Mouse (Mus musculus) ovary, adult 18-20 months (tissue): ENCODE data around the gene Gm5108.

Source experiments
- DNase-seq: peaks from one replicate; pipeline ENCODE4 v3.0.0; 2022; ENCODE audit warnings: low spot score, mixed read lengths

The Gm5108 gene

DNA sequence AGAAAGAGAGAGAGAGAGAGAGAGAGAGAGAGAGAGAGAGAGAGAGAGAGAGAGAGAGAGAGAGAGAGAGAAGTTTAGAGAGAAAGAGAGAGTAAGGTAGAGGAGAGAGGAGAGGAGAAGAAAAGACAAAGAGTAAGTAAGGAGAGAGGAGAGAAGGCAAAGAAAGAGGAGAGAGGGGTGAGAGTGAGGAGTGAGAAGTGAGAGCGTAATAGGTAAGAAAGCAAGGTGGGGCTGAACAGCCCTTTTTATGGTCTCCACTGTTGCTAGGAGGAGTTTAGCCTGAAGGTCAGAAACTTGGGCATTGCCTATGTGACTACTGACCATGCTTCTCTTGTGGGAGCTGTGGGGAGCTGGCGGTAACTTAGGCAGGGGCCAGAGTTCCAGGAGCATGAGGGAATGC, at the start of gene Gm5108:
Gm5108 (plus strand) TSS at position 301 of the 400 bp plus-strand sequence.
- DNase-seq, result no peak

DNA sequence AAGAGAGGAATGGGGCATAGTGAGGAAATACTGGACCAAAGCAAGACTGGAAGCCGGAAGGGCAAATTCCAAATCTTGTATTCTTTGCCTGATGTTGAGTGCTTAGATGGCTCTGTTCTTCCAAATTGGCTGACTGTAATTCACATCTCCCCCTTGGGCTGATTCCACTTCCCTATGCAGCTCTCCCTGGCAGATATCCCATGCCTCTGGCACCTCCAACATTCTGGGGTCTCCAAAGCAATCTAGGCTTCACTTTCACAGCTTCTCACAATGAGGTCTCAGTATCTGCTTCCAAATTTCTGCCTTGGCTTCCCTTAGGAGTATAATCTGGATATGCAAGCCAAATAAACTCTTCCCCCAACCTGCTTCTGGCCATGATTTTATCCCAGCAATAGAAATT, 42.5 kb upstream of the Gm5108 start:
- no peak for DNase-seq

DNA sequence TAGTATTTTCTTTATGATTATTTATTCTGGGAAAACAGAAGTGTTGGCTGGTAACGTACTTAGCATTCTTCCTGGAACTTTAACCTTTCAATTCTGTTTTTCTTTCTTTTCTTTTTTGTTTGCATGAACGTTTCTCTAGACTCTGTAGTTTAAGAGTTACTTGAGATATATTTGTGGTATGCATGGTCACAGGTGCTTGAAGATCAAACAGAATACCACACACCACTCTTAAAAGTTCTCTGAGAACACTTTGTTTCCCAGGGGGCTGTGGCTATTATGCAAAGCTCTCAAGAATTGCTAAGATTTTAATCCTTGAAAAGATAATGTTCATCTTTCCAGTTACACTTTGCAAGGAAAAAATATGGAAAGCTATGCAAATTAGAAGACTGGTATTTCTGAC, 36.9 kb upstream of the Gm5108 start:
- DNase-seq, result no peak

DNA sequence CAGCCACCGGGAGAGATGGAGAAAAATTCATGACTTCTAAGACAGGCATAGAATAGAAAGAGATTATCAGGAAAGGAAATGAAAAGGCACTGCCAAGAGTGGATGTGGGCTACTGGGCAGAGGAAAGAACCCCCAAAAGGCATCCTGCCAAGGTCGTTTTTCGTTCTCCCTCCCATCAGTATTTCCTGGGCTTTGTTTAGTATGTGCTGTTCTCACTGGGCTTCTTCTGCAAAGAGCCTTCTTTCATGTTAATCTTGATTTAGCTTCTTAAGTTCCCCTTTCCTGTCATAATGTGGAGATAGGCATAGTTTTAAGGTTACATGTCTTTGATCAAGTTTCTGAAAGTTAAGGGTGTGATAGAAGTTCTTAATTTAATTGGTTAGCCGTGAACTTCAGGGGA, 10.9 kb upstream of the Gm5108 start:
- DNase-seq, result no peak

DNA sequence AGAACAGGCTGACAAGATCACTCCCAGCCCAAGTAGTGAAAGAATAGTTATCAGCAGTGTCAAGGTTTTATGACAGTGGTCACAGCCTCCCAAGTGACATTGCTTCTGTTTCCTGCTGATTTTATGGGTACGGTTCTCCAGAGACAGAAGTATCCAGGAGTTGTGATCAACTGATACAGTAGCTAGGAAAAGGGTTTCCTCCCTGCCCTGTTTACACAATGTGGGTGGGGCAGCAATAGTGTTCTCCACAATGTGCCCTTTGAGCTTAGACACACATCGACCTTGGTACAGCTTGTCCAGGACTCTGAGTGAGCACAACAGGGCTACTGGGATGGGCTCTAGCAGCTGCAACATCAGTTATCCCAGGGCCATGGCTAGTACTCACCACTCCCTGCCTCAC, 9.8 kb upstream of the Gm5108 start:
- DNase-seq, result no peak

DNA sequence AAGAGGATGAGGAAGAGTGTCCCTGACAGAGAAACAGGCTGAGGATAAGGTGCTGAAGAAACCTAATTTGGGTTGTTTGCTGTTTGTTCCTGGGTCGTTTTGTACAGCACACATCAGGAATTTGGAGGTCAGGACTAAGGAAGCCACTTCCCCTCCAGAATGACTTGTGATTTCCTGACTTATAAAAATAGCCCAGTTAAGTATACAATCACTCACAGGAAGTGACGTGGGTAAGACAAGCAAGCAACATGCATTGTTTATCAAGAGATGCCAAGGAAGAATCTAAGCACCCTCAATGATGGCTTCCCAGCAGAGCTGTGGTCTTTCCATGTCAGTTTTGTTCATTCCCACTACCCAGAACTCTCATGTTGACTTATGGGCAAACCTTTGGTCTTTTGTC, 1.7 kb downstream of the Gm5108 start:
- DNase-seq, result no peak

DNA sequence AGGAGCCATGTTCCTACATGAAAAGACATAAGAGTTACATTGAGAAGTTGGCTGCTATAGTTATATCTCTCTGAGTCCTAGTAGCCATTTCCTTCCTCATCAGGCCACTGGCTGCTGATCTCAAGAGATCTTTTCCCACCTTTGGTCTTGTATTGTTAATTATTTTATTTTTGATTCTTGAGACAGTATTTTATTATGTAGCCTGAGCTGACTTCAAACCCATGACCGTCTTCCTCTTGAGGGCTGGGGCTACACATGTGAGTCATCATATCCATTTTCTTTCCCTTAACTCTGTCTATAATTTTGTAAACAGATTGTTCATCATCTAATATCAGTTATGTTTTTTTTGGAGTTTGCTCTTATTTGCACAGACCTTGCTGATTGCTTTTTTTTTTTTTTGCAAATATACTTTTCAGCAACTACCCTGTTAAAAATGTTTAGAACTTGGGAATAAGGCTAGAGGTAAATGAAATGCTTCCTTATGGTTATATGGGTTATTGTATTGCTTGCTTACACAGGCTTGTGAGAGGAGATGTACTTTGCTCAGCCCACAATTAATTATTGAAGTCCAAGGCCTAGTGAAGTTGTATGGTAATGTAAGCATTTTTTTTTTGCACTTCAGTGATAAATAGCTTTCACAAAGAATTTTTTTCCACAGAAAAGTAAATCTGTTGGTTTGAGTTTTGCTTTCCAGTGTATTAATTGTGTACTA, 2.8 kb downstream of the Gm5108 start:
- no peak for DNase-seq

DNA sequence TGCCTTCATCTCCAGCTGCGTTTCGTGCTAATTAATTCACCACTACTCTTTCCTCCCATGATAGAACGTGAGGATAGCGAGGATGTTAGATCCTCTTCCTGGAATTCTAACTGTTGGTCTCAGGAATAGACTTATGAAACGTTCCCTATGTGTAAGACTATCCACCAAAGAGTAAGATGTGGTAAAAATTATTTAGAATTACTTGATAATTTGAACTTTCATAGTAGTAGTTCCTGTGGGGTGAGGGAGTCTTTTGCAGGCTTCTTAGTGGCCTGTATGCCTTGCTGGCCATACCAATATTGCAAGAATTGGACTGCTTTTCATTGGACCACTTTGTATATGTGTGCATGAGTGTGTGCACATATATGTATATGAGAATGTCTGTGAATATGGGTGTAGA, 4.9 kb downstream of the Gm5108 start, which contains the start of gene Gm21905:
Gm21905 (minus strand) TSS at position 101 of the 400 bp plus-strand sequence.
- DNase-seq, result no peak

DNA sequence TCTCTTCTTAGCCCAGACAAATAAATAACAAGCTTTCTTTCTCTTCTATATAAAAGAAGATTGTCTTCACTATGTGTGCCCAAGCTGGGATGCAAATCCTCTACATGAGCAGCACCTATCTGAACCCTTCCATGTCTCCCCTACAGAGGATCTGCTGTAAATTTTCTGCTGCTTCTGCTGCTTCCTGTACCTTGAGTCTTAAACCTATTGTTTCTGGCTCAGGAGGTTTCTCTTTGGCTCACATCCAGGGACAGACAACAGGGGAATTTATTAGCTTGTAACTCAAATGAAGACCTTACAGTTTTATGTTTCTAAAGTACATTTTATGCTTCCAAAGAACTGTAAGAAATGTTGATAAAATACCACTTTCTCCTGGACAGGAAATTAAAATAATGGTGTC, 5.5 kb downstream of the Gm5108 start:
- DNase-seq, result no peak

DNA sequence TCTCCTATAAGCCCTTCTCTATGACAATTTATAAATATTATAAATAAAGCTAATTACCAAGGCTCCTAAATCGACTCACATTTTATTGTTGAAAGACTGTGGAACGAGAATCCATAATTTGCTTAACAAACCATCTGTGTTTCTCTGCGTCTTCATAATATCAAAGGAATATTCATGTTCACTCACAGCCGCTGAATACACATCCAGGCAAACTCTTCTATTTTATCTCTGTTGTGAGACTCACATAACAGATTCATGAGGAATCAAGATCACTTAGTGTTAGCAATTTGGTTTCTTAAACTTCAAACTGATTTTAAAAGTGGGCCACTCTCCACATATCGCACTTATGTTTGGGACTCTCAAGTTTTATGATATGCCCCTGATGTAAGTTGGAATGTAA, 6.6 kb downstream of the Gm5108 start:
- no peak for DNase-seq

DNA sequence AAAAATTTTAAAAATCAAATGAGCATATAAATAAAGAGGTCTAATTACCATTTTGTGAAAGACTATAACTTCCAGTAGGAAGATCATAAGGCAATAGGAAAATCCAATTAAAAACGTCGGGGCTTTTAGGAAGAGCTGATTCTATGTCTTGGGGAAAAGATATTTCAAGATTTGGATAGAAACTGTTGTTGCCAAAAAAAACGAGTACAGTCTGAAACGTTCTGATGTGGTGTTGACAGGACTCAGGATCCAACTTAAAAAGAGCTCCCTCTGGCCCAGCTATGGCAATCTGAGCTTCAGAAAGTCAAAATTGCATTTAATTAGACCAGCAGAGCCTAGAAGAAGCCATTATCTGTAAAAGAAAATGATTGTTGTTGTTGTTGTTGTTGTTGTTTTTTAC, 12.6 kb downstream of the Gm5108 start:
- DNase-seq, result no peak

DNA sequence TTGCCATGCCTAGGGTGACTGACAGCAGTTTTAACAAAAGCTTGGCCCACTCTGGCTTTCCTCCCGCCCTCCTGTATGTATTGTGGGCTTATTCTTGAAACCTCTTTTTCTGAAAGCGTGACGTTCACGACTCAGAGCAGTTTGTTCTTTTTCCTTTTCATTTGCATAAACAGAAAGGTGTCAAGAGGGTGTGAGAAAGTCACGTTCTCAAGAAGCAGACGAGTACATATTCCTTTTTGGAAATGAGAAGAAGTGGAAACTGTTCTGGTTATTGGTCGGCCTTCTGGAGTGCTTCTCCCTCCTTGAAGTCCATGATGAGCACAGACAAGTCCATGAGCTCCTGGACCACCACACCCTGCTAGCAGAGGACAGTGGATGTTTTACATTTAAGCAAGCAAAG, 14.0 kb downstream of the Gm5108 start:
- no peak for DNase-seq

DNA sequence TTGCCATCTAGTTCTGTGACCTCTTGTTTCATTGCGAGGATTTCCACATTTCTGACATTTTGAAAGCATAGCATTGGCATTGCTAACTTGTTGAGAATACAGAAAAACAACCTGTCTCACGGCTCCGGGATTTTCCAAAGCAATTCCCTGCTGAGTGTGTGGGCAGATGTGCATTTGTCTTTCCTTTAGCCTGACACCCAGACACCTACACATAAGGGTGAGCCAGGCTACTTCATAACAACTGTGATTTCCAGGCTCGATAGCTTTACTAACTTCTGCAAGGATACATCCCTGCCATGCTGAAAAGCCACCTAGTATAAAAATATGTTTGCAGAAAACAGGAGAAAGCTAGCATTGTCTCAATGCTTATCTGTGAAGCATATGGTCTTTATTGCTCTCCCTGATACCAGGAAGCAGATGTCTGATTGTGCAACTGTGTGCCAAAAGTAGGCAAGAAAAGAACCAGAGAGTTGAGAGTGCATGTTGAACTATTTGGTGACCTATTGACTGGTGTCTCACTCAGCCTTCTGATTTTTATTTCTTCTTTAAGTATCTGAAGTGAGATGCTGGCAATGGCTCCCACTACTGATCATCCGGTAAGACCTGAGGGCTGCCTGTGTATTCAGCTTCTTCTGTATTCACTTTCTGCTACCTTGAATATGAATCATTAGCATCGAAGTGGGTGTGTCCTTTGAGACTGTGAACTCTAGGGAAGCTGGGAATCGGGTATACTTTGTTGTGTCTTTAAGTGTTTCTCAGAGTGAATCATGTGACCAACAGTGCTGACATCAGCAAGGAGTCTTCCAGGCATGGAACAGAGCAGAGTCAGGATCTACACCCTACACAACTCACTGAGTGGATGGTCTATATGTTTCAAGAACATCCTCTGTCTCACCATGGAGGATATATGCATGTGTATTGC, 20.5 kb downstream of the Gm5108 start:
- DNase-seq, result no peak

DNA sequence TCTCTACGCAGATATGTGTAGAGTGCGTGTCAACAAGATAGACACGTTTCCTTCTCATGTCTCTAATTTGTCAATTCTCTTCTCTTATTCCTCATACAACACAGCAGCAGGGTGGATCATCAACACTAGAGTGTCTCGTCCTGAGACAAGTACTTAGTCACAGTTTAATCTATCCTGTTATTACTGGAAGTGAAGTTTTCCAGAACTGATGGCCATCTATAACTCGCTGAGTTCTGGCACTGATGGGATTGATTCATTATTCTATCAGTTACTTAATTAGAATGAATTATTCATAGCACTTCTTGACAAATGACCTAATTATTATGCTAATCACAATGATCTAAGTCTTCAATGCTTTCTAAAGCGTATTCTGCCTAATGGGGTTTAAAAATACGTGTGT, 28.1 kb downstream of the Gm5108 start:
- DNase-seq, result no peak

DNA sequence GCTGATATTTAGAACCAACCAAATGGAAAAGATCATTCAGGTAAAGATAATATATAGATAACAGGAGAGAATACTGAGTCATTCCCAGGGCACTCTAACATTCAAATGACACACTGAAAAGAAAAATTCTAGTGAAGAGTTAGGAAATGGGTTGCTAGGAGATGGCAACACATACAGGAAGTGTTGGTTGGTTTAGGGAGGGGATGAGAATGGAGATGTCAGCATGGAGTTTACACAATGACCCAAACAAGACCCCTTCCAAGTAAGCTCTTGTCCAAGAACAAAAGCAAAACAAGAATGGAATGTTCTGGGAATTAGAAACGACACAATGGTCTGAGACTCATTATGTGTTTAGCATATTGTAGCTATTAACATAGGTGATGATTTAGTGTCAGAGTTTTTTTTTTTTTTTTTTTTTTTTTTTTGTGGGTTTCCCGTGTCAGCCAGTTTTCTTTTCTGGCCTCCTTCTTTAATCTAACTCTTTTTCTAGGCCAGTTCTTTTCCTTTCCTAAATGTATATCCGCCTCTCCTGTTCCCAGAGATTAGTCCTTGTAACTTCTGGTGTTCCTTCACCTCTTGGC, 40.6 kb downstream of the Gm5108 start:
- no peak for DNase-seq

DNA sequence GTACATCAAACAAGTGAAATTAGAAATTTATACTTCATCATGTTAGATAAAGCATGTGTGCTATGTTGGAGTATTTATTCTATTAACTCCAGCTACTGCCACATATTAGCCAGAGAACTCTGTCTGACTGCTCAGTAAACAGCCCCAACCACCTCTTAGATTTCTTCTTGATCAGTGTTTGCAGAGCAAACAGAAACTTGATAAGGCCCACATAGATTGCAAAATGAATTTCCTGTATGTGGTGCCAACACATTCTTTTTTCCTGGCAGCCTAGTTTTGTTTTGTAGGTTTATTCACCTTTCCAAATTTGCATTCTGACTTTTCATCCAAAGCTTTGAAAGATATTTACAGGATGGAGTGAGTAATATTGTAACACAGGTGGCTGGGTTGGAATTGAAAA, 49.0 kb downstream of the Gm5108 start:
- no peak for DNase-seq

DNA sequence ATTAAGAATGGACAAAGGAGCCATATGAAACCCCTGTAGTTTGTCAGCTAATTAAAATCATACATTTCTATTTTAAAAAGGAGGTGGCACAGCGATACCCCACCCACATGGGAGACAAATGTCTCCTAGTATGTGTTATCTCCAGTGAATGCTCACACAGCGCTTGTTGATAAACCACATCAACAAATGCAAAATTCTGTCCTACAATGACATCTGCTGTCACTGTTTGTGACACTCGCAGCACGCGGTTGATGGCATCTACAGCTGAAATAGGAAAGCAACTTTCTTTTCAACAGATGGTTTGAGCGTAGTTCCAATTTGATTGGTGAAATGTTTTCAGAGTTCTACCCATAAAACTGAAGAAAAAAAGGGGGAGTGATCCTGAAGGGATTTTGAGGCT, 61.1 kb downstream of the Gm5108 start:
- DNase-seq, result no peak

DNA sequence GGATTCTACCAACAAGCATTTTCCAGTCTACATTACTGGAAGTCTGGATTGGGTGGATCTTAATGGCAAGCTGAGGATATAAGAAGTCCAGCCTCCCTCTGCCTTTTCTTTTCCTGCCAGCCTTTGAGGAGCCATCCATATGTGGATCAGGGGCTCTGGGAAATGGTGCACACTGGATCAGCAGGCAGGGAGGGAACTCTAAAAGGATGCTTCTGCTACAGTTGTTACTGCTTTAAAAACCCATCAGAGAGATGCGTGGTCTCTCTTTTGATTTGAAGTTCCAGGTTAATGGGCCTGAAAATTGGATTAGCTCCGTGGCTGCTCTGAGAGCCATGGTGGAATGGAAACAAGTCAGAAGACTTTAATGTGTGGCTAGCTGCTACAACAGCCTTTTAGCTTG, 62.4 kb downstream of the Gm5108 start:
- no peak for DNase-seq

DNA sequence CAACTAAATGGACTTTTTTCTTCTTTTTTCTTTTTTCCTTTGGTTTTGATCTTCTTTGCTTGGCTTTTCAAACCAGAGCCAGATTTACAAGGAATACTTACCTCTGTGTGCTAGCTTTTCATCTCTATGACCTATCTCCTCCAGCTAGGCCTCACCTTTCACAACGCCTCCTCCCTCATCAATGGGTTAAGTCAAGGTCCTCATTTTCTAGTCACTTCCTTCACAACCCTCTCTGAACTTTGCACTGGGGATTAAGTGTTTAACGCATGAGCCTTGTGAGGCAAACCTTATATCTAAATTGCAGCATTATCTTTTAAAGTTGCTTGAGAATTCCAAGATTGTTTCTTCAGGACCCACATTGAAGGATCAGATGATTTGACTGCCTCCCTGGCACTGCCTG, 63.0 kb downstream of the Gm5108 start:
- DNase-seq, result no peak

DNA sequence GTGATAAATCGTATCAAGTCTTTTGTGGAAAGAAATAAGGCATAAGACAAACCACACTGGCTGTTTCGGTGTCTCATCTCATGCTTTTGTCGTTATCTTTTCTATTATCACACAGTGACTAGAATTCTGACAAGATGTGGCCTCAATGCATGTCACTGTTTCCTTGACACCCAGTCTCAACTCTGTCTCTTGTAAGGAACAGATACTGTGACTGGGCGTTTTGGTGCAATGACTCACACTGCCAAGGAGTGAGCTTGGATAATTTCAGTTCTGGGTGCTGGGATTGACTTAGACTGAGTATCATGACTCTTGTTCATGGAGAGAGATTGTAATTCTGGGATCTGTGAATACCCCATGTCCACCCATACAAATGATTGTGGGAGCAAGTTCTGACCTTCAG, 65.6 kb downstream of the Gm5108 start:
- no peak for DNase-seq

DNA sequence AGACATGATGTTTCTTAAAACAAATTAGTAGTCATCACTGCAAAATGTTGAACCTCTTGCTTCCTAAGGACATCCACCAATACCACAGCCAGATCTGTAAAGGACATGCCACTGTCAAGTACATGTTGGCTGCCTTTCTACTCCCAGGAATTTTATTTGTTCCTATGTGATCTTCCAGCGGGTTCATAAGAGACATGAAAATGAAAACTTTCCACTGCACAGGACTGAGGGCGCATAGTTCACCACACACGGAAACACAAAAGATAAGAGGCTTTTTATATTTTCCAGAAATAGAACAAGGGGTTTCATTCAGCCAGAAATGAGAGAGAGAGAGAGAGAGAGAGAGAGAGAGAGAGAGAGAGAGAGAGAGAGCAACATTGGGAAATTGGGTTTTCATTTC, 70.1 kb downstream of the Gm5108 start:
- DNase-seq, result no peak

DNA sequence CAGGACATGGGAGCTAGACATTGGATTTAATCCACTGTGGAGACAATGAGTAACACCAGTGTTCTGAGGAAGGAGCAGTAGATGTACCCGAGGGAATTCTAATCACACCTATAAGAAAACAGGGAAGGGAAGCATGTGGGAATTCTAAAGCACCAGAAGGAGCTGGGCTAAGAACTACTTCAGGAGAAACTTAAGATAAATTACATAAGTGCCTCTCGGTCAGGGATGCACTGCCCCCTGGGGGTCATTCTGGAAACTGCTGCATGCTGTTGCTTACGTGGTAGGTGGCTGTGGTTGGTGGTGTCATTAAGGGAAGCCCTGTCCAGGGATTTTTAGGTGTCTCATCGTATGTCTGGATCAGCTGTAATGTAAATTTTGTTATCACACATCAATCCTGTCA, 71.1 kb downstream of the Gm5108 start:
- peak; percentile 22 for DNase-seq

DNA sequence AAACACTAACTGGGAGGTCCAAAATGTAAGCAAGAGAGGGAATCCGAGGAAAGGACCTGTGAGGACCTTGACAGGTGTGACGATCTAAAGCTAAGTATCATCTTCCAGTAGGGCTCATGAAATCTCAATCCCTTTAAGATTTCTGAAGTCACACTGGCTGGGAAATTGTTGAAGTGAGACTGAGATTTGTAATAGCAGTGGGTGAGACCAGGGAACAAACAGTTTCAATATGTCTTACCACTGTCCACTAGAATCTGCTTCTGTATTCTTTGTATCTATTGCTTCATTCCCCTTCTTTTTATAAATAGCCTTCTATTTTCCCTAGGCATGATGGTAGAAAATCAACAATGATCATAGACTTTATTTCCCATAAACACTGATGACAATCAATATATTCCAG, 79.4 kb downstream of the Gm5108 start:
- DNase-seq, result no peak
